Mouse (Mus musculus): Measurements from ENCODE around the gene Rap1a. TPM values are rescaled to one million over a fixed set of nuclear protein-coding genes. Genes with fewer than 3 reads are reported as not detected.

The Rap1a gene
- polyA plus RNA-seq, 1 experiment from 2014 or later, result 100 TPM

GRCm38 (mm10) chr3:105714091-105714819 lies 86.9 kb downstream of the Rap1a start:
- peak; percentile 25; the same call in 1 of the 2 replicates for ATAC-seq (ENCODE audit: insufficient number of reproducible peaks, insufficient read depth, low FRiP score, low read depth)
- Histone ChIP-seq H3K9me3 (ENCODE audit: control insufficient read depth, low read depth, low read length) (no peaks in the 10 kb centered on the region), H3K27ac (ENCODE audit: low read length) (no peak overlapping the region; the same call in 1 of the 2 replicates), H3K36me3 (ENCODE audit: control insufficient read depth, insufficient read depth, low read length) (no peaks in the 10 kb centered on the region), H3K27me3 (ENCODE audit: control insufficient read depth, insufficient read depth, low read length) (no peaks in the 10 kb centered on the region), H3K4me3 (ENCODE audit: low read depth, low read length) (no peak overlapping the region), H3K4me1 (ENCODE audit: control insufficient read depth, insufficient read depth, low read length) (peaks cover 3% of the 10 kb centered on the region; the same call in 1 of the 2 replicates), H3K9ac (replicated peaks; ENCODE audit: low read depth, low read length) (no peak overlapping the region), H3K4me2 (replicated peaks; ENCODE audit: low read depth, low read length) (no peak overlapping the region)
- 18% methylated on average over 8 of the region's 8 CpGs for WGBS

GRCm38 (mm10) chr3:105712827-105713226 lies 88.3 kb downstream of the Rap1a start:
- no peak for ATAC-seq (ENCODE audit: insufficient number of reproducible peaks, insufficient read depth, low FRiP score, low read depth)
- Histone ChIP-seq H3K27ac (ENCODE audit: low read length) (no peak overlapping the region), H3K4me1 (ENCODE audit: control insufficient read depth, insufficient read depth, low read length) (peaks cover 3% of the 10 kb centered on the region; the same call in 1 of the 2 replicates), H3K4me3 (ENCODE audit: low read depth, low read length) (no peak overlapping the region), H3K36me3 (ENCODE audit: control insufficient read depth, insufficient read depth, low read length) (no peaks in the 10 kb centered on the region), H3K9ac (replicated peaks; ENCODE audit: low read depth, low read length) (no peak overlapping the region), H3K27me3 (ENCODE audit: control insufficient read depth, insufficient read depth, low read length) (no peaks in the 10 kb centered on the region), H3K4me2 (replicated peaks; ENCODE audit: low read depth, low read length) (no peak overlapping the region), H3K9me3 (ENCODE audit: control insufficient read depth, low read depth, low read length) (no peaks in the 10 kb centered on the region)

- Histone ChIP-seq H3K9me3 (ENCODE audit: control insufficient read depth, low read depth, low read length) (no peaks in the 10 kb centered on the region), H3K4me3 (ENCODE audit: low read depth, low read length) (no peak overlapping the region), H3K4me1 (ENCODE audit: control insufficient read depth, insufficient read depth, low read length) (peaks cover 5% of the 10 kb centered on the region; the same call in 1 of the 2 replicates), H3K4me2 (replicated peaks; ENCODE audit: low read depth, low read length) (no peak overlapping the region), H3K27ac (ENCODE audit: low read length) (no peak overlapping the region), H3K27me3 (ENCODE audit: control insufficient read depth, insufficient read depth, low read length) (no peaks in the 10 kb centered on the region), H3K9ac (replicated peaks; ENCODE audit: low read depth, low read length) (no peak overlapping the region), H3K36me3 (ENCODE audit: control insufficient read depth, insufficient read depth, low read length) (no peaks in the 10 kb centered on the region)
- WGBS, result 68% methylated on average over 7 of the region's 7 CpGs
- no peak for ATAC-seq (ENCODE audit: insufficient number of reproducible peaks, insufficient read depth, low FRiP score, low read depth)
Observed at GRCm38 (mm10) chr3:105711741-105712140, 89.4 kb downstream of the Rap1a start.

GRCm38 (mm10) chr3:105710246-105710645 lies 90.9 kb downstream of the Rap1a start:
- H3K9me3 ChIP-seq (ENCODE audit: control insufficient read depth, low read depth, low read length), result no peaks in the 10 kb centered on the region
- H3K9ac ChIP-seq (replicated peaks; ENCODE audit: low read depth, low read length), result no peak overlapping the region
- H3K4me2 ChIP-seq (replicated peaks; ENCODE audit: low read depth, low read length), result no peak overlapping the region
- peaks cover 8% of the 10 kb centered on the region; the same call in 1 of the 2 replicates for H3K4me1 ChIP-seq (ENCODE audit: control insufficient read depth, insufficient read depth, low read length)
- no peak overlapping the region for H3K4me3 ChIP-seq (ENCODE audit: low read depth, low read length)
- no peak overlapping the region for H3K27ac ChIP-seq (ENCODE audit: low read length)
- H3K36me3 ChIP-seq (ENCODE audit: control insufficient read depth, insufficient read depth, low read length), result no peaks in the 10 kb centered on the region
- H3K27me3 ChIP-seq (ENCODE audit: control insufficient read depth, insufficient read depth, low read length), result no peaks in the 10 kb centered on the region
- ATAC-seq (ENCODE audit: insufficient number of reproducible peaks, insufficient read depth, low FRiP score, low read depth), result no peak
- 71% methylated on average over 6 of the region's 6 CpGs for WGBS

- no peak overlapping the region for H3K27ac ChIP-seq (ENCODE audit: low read length)
- WGBS, result 30% methylated on average over 7 of the region's 7 CpGs
- H3K4me2 ChIP-seq (replicated peaks; ENCODE audit: low read depth, low read length), result no peak overlapping the region
- H3K4me1 ChIP-seq (ENCODE audit: control insufficient read depth, insufficient read depth, low read length), result peaks cover 5% of the 10 kb centered on the region; the same call in 1 of the 2 replicates
- H3K9ac ChIP-seq (replicated peaks; ENCODE audit: low read depth, low read length), result no peak overlapping the region; the same call in 1 of the 2 replicates
- H3K9me3 ChIP-seq (ENCODE audit: control insufficient read depth, low read depth, low read length), result no peaks in the 10 kb centered on the region
- H3K27me3 ChIP-seq (ENCODE audit: control insufficient read depth, insufficient read depth, low read length), result no peaks in the 10 kb centered on the region
- H3K4me3 ChIP-seq (ENCODE audit: low read depth, low read length), result no peak overlapping the region
- H3K36me3 ChIP-seq (ENCODE audit: control insufficient read depth, insufficient read depth, low read length), result no peaks in the 10 kb centered on the region
- ATAC-seq (ENCODE audit: insufficient number of reproducible peaks, insufficient read depth, low FRiP score, low read depth), result no peak
Observed at GRCm38 (mm10) chr3:105707590-105707989, 93.5 kb downstream of the Rap1a start.

GRCm38 (mm10) chr3:105706366-105707020 lies 94.6 kb downstream of the Rap1a start:
- WGBS, result 61% methylated on average over 4 of the region's 4 CpGs
- Histone ChIP-seq H3K4me1 (ENCODE audit: control insufficient read depth, insufficient read depth, low read length) (peaks cover 5% of the 10 kb centered on the region; the same call in 1 of the 2 replicates), H3K9ac (replicated peaks; ENCODE audit: low read depth, low read length) (no peak overlapping the region), H3K36me3 (ENCODE audit: control insufficient read depth, insufficient read depth, low read length) (no peaks in the 10 kb centered on the region), H3K27me3 (ENCODE audit: control insufficient read depth, insufficient read depth, low read length) (no peaks in the 10 kb centered on the region), H3K27ac (ENCODE audit: low read length) (no peak overlapping the region), H3K4me3 (ENCODE audit: low read depth, low read length) (no peak overlapping the region), H3K4me2 (replicated peaks; ENCODE audit: low read depth, low read length) (no peak overlapping the region), H3K9me3 (ENCODE audit: control insufficient read depth, low read depth, low read length) (no peaks in the 10 kb centered on the region)
- ATAC-seq (ENCODE audit: insufficient number of reproducible peaks, insufficient read depth, low FRiP score, low read depth), result no peak

GRCm38 (mm10) chr3:105705561-105705960 lies 95.6 kb downstream of the Rap1a start:
- WGBS, result 21% methylated on average over 3 of the region's 3 CpGs
- ATAC-seq (ENCODE audit: insufficient number of reproducible peaks, insufficient read depth, low FRiP score, low read depth), result no peak
- Histone ChIP-seq H3K9ac (replicated peaks; ENCODE audit: low read depth, low read length) (peak overlapping the region; percentile 39; the same call in 1 of the 2 replicates), H3K27ac (ENCODE audit: low read length) (no peak overlapping the region), H3K9me3 (ENCODE audit: control insufficient read depth, low read depth, low read length) (no peaks in the 10 kb centered on the region), H3K4me3 (ENCODE audit: low read depth, low read length) (peak overlapping the region; percentile 46), H3K36me3 (ENCODE audit: control insufficient read depth, insufficient read depth, low read length) (no peaks in the 10 kb centered on the region), H3K4me1 (ENCODE audit: control insufficient read depth, insufficient read depth, low read length) (peaks cover 5% of the 10 kb centered on the region; the same call in 1 of the 2 replicates), H3K4me2 (replicated peaks; ENCODE audit: low read depth, low read length) (peak overlapping the region; percentile 99), H3K27me3 (ENCODE audit: control insufficient read depth, insufficient read depth, low read length) (no peaks in the 10 kb centered on the region)

- ATAC-seq (ENCODE audit: insufficient number of reproducible peaks, insufficient read depth, low FRiP score, low read depth), result peak; percentile 71; the same call in 1 of the 2 replicates
- Histone ChIP-seq H3K27me3 (ENCODE audit: control insufficient read depth, insufficient read depth, low read length) (no peaks in the 10 kb centered on the region), H3K36me3 (ENCODE audit: control insufficient read depth, insufficient read depth, low read length) (no peaks in the 10 kb centered on the region), H3K4me3 (ENCODE audit: low read depth, low read length) (peak overlapping the region; percentile 46), H3K4me1 (ENCODE audit: control insufficient read depth, insufficient read depth, low read length) (peaks cover 5% of the 10 kb centered on the region; the same call in 1 of the 2 replicates), H3K4me2 (replicated peaks; ENCODE audit: low read depth, low read length) (peak overlapping the region; percentile 99), H3K27ac (ENCODE audit: low read length) (no peak overlapping the region), H3K9ac (replicated peaks; ENCODE audit: low read depth, low read length) (peak overlapping the region; percentile 39; the same call in 1 of the 2 replicates), H3K9me3 (ENCODE audit: control insufficient read depth, low read depth, low read length) (no peaks in the 10 kb centered on the region)
- WGBS, result under 1% methylated on average over 28 of the region's 28 CpGs
Observed at GRCm38 (mm10) chr3:105705061-105705549, 96.0 kb downstream of the Rap1a start.

Measured in stomach, embryonic 14.5 days (tissue).